Mouse (Mus musculus): Measurements from ENCODE around the gene Col6a6.

The Col6a6 gene

GRCm38 (mm10) chr9:105800286-105800685 lies 27.7 kb downstream of the Col6a6 start:
- no peak for DNase-seq

- DNase-seq: no peak
Observed at GRCm38 (mm10) chr9:105796137-105796536, 31.8 kb downstream of the Col6a6 start.

- DNase-seq: no peak
Observed at GRCm38 (mm10) chr9:105794965-105795364, 33.0 kb downstream of the Col6a6 start.

GRCm38 (mm10) chr9:105791810-105792209 lies 36.1 kb downstream of the Col6a6 start:
- DNase-seq: no peak

GRCm38 (mm10) chr9:105788203-105788602 lies 39.8 kb downstream of the Col6a6 start:
- DNase-seq: no peak

GRCm38 (mm10) chr9:105787800-105788199 lies 40.2 kb downstream of the Col6a6 start:
- no peak for DNase-seq

GRCm38 (mm10) chr9:105784026-105784425 lies 43.9 kb downstream of the Col6a6 start:
- no peak for DNase-seq

GRCm38 (mm10) chr9:105780696-105781095 lies 47.3 kb downstream of the Col6a6 start:
- DNase-seq: no peak

GRCm38 (mm10) chr9:105778741-105779140 lies 49.2 kb downstream of the Col6a6 start:
- DNase-seq: no peak

GRCm38 (mm10) chr9:105774878-105775277 lies 53.1 kb downstream of the Col6a6 start:
- no peak for DNase-seq

- DNase-seq: no peak
Observed at GRCm38 (mm10) chr9:105774321-105774720, 53.6 kb downstream of the Col6a6 start.

GRCm38 (mm10) chr9:105771380-105771779 lies 56.6 kb downstream of the Col6a6 start:
- no peak for DNase-seq

GRCm38 (mm10) chr9:105770690-105771089 lies 57.3 kb downstream of the Col6a6 start:
- DNase-seq: no peak

GRCm38 (mm10) chr9:105765891-105766290 lies 62.1 kb downstream of the Col6a6 start:
- no peak for DNase-seq

GRCm38 (mm10) chr9:105764681-105765080 lies 63.3 kb downstream of the Col6a6 start:
- no peak for DNase-seq

GRCm38 (mm10) chr9:105764127-105764526 lies 63.8 kb downstream of the Col6a6 start:
- no peak for DNase-seq

- DNase-seq: no peak
Observed at GRCm38 (mm10) chr9:105763625-105764024, 64.3 kb downstream of the Col6a6 start.

GRCm38 (mm10) chr9:105762274-105762673 lies 65.7 kb downstream of the Col6a6 start:
- no peak for DNase-seq

- DNase-seq: no peak
Observed at GRCm38 (mm10) chr9:105758861-105759260, 69.1 kb downstream of the Col6a6 start.

- no peak for DNase-seq
Observed at GRCm38 (mm10) chr9:105758173-105758765, 69.7 kb downstream of the Col6a6 start.

GRCm38 (mm10) chr9:105754256-105754655 lies 73.7 kb downstream of the Col6a6 start:
- DNase-seq: no peak

GRCm38 (mm10) chr9:105745861-105746260 lies 82.1 kb downstream of the Col6a6 start:
- DNase-seq: no peak

- no peak for DNase-seq
Observed at GRCm38 (mm10) chr9:105740413-105740812, 87.5 kb downstream of the Col6a6 start.

- no peak for DNase-seq
Observed at GRCm38 (mm10) chr9:105739446-105739845, 88.5 kb downstream of the Col6a6 start.

- DNase-seq: no peak
Observed at GRCm38 (mm10) chr9:105737448-105737847, 90.5 kb downstream of the Col6a6 start.

Measured in right cerebral cortex, postnatal 4 days (tissue).